In genomic region chr7:12985724-12986123, GRCm38 (mm10) we compare ENCODE assay signal across 17 mouse cellular contexts. TPM values are rescaled to one million over a fixed set of nuclear protein-coding genes. Genes with fewer than 3 reads are reported as not detected.
"Had no signal": no experiment of that assay in that cellular context is flagged by ENCODE, and none has a peak within 500 bp of the region (broad histone marks: within the 10 kb centered on the region; RNA-seq: fewer than 3 reads in every experiment).

No protein-coding gene starts in this region.

- H3K4me2 ChIP-seq: lung, embryonic 14.5 days; midbrain, embryonic 12.5 days; neural tube, embryonic 13.5 days had no signal

- H3K4me1 ChIP-seq: limb, embryonic 10.5 days; midbrain, embryonic 12.5 days; neural tube, embryonic 13.5 days had no signal

- H3K27me3 ChIP-seq: midbrain, embryonic 12.5 days; neural tube, embryonic 13.5 days had no signal

- H3K9ac ChIP-seq: lung, embryonic 14.5 days; midbrain, embryonic 12.5 days; neural tube, embryonic 13.5 days had no signal

- DNase-seq: kidney, adult 11 months; kidney, adult 9 months; kidney, postnatal 10 days; kidney, postnatal 4 days; lung, embryonic 14.5 days; lung, postnatal 10 days; lung, postnatal 4 days; right cerebral cortex, postnatal 14 days; thymus, postnatal 14 days had no signal

- H3K27ac ChIP-seq: layer of hippocampus, adult 2 months; limb, embryonic 10.5 days; midbrain, embryonic 12.5 days; neural tube, embryonic 13.5 days had no signal

- H3K4me3 ChIP-seq: layer of hippocampus, adult 2 months; limb, embryonic 10.5 days; megakaryocyte, embryonic 14.5 days; midbrain, embryonic 12.5 days; neural tube, embryonic 13.5 days had no signal

- ATAC-seq: midbrain, embryonic 16.5 days had no signal

- H3K9me3 ChIP-seq: limb, embryonic 10.5 days; megakaryocyte, embryonic 14.5 days; midbrain, embryonic 12.5 days; neural tube, embryonic 13.5 days had no signal

RNA-seq across cellular contexts. Expression of gene Slc27a5, which starts 12.3 kb away (rescaled TPM):
- total RNA-seq: layer of hippocampus, postnatal 10 days had no signal
- polyA plus RNA-seq: intestine, embryonic 14.5 days; limb, embryonic 10.5 days; lung, embryonic 14.5 days; midbrain, embryonic 12.5 days had no signal
